Mouse (Mus musculus) neural tube, embryonic 13.5 days (tissue): ENCODE measurements at regions not wholly inside any gene's neighbourhood (a gene's known extent, or its start where the extent isn't known, plus 50 kb on each side); places are given as distances from the start of the nearest gene placed in this dataset.

Experiments used
- ATAC-seq: fragments of 200-750 bp; cut with Nextera tagmentation; 2 replicates; pipeline ENCODE4 v1.8.0; 2017; ENCODE audit warnings: low read depth, mild to moderate bottlenecking, moderate TSS enrichment, moderate library complexity
- H3K27ac ChIP-seq: fragments of 300-500 bp; sonication (generic); replicated peaks from 2 replicates; pipeline ENCODE4 v1.5.1; 2015; ENCODE audit warnings: moderate library complexity, mild to moderate bottlenecking, inconsistent platforms
- H3K27me3 ChIP-seq: fragments of 300-500 bp; sonication (generic); 2 replicates; pipeline ENCODE4 v1.6.1; 2015; ENCODE audit warnings: mild to moderate bottlenecking, inconsistent platforms
- H3K36me3 ChIP-seq: fragments of 300-500 bp; sonication (generic); 2 replicates; pipeline ENCODE4 v1.6.1; 2015; ENCODE audit warnings: mild to moderate bottlenecking, inconsistent platforms
- H3K4me1 ChIP-seq: fragments of 300-500 bp; sonication (generic); replicated peaks from 2 replicates; pipeline ENCODE4 v1.6.1; 2015; ENCODE audit warnings: inconsistent platforms
- H3K4me2 ChIP-seq: fragments of 300-500 bp; sonication (generic); 2 replicates; pipeline ENCODE4 v1.6.1; 2015; ENCODE audit warnings: inconsistent platforms, mild to moderate bottlenecking, moderate library complexity
- H3K4me3 ChIP-seq: fragments of 300-500 bp; sonication (generic); 2 replicates; pipeline ENCODE4 v1.5.1; 2015; ENCODE audit warnings: mild to moderate bottlenecking, inconsistent platforms
- H3K9ac ChIP-seq: fragments of 300-500 bp; sonication (generic); 2 replicates; pipeline ENCODE4 v1.6.1; 2015; ENCODE audit warnings: moderate library complexity, mild to moderate bottlenecking, inconsistent platforms
- H3K9me3 ChIP-seq: fragments of 300-500 bp; sonication (generic); 2 replicates; pipeline ENCODE4 v1.6.1; 2016; ENCODE audit warnings: inconsistent platforms
- WGBS: fragments of 180-500 bp; shearing (Covaris S2); methylation state at CpG from one replicate; pipeline ENCODE4 v1.1.7; 2015; 5-methylcytosine and 5-hydroxymethylcytosine counted together

GRCm38 (mm10) chr10:114956257-114956656 is 154.2 kb upstream of the Trhde start:
- no peak for ATAC-seq
- H3K4me3 ChIP-seq = no peak overlapping the region
- no peaks in the 10 kb centered on the region for H3K36me3 ChIP-seq
- 0 out of 2 replicates have a peak, but pooled peaks cover 3% of the 10 kb centered on the region for H3K4me1 ChIP-seq
- WGBS = 89% methylated on average over 6 of the region's 6 CpGs
- H3K4me2 ChIP-seq = no peak overlapping the region
- H3K27me3 ChIP-seq = no peaks in the 10 kb centered on the region
- H3K9ac ChIP-seq = no peak overlapping the region
- H3K9me3 ChIP-seq = no peaks in the 10 kb centered on the region
- H3K27ac ChIP-seq = no peak overlapping the region

- H3K9ac ChIP-seq = no peak overlapping the region
- ATAC-seq = no peak
These were observed 153.5 kb upstream of the Trhde start for GRCm38 (mm10) chr10:114955608-114956007.

GRCm38 (mm10) chr10:114953358-114953757 is 151.3 kb upstream of the Trhde start:
- ATAC-seq = peak; percentile 32
- WGBS = 29% methylated on average over 12 of the region's 12 CpGs
- H3K27me3 ChIP-seq = no peaks in the 10 kb centered on the region
- H3K9ac ChIP-seq = no peak overlapping the region
- H3K4me3 ChIP-seq = no peak overlapping the region
- no peaks in the 10 kb centered on the region for H3K36me3 ChIP-seq
- H3K27ac ChIP-seq = no peak overlapping the region
- 0 out of 2 replicates have a peak, but pooled peaks cover 3% of the 10 kb centered on the region for H3K4me1 ChIP-seq
- H3K4me2 ChIP-seq = peak overlapping the region; percentile 20; the same call in 1 of the 2 replicates
- no peaks in the 10 kb centered on the region for H3K9me3 ChIP-seq

More at GRCm38 (mm10) chr10:114955608-114956007, 153.5 kb upstream of the Trhde start:
- Histone ChIP-seq H3K4me3 (no peak overlapping the region), H3K27me3 (no peaks in the 10 kb centered on the region), H3K36me3 (no peaks in the 10 kb centered on the region), H3K4me1 (0 out of 2 replicates have a peak, but pooled peaks cover 3% of the 10 kb centered on the region), H3K27ac (no peak overlapping the region), H3K9me3 (no peaks in the 10 kb centered on the region), H3K4me2 (no peak overlapping the region)

GRCm38 (mm10) chr10:114949194-114949593 is 147.1 kb upstream of the Trhde start:
- Histone ChIP-seq H3K27me3 (no peaks in the 10 kb centered on the region), H3K4me1 (no peaks in the 10 kb centered on the region), H3K4me3 (no peak overlapping the region), H3K9me3 (no peaks in the 10 kb centered on the region), H3K4me2 (no peak overlapping the region), H3K9ac (no peak overlapping the region), H3K36me3 (no peaks in the 10 kb centered on the region), H3K27ac (no peak overlapping the region)
- ATAC-seq = no peak
- WGBS = 88% methylated on average over 6 of the region's 6 CpGs

- no peak for ATAC-seq
- H3K4me2 ChIP-seq = no peak overlapping the region
- H3K27ac ChIP-seq = no peak overlapping the region
- H3K9ac ChIP-seq = no peak overlapping the region
- H3K9me3 ChIP-seq = no peaks in the 10 kb centered on the region
- 82% methylated on average over 2 of the region's 2 CpGs for WGBS
- H3K4me1 ChIP-seq = no peaks in the 10 kb centered on the region
- no peak overlapping the region for H3K4me3 ChIP-seq
- H3K36me3 ChIP-seq = no peaks in the 10 kb centered on the region
- H3K27me3 ChIP-seq = no peaks in the 10 kb centered on the region
These were observed 122.6 kb upstream of the Trhde start for GRCm38 (mm10) chr10:114924746-114925145.

GRCm38 (mm10) chr10:114913971-114914370 is 111.9 kb upstream of the Trhde start:
- Histone ChIP-seq H3K27me3 (no peaks in the 10 kb centered on the region), H3K9ac (no peak overlapping the region), H3K36me3 (no peaks in the 10 kb centered on the region), H3K4me1 (no peaks in the 10 kb centered on the region), H3K27ac (no peak overlapping the region), H3K4me3 (no peak overlapping the region), H3K9me3 (no peaks in the 10 kb centered on the region), H3K4me2 (no peak overlapping the region)
- no peak for ATAC-seq
- 62% methylated on average over 3 of the region's 3 CpGs for WGBS

GRCm38 (mm10) chr10:114891916-114892315 is 89.8 kb upstream of the Trhde start:
- Histone ChIP-seq H3K4me1 (no peaks in the 10 kb centered on the region), H3K9me3 (no peaks in the 10 kb centered on the region), H3K27ac (no peak overlapping the region), H3K4me3 (no peak overlapping the region), H3K4me2 (no peak overlapping the region), H3K27me3 (no peaks in the 10 kb centered on the region), H3K9ac (no peak overlapping the region), H3K36me3 (no peaks in the 10 kb centered on the region)
- no peak for ATAC-seq
- 90% methylated on average over 2 of the region's 2 CpGs for WGBS

GRCm38 (mm10) chr10:114890726-114891430 is 88.8 kb upstream of the Trhde start:
- Histone ChIP-seq H3K9ac (no peak overlapping the region), H3K4me3 (no peak overlapping the region), H3K4me1 (no peaks in the 10 kb centered on the region), H3K9me3 (no peaks in the 10 kb centered on the region), H3K36me3 (no peaks in the 10 kb centered on the region), H3K27ac (no peak overlapping the region), H3K4me2 (no peak overlapping the region), H3K27me3 (no peaks in the 10 kb centered on the region)
- 87% methylated on average over 12 of the region's 12 CpGs for WGBS
- no peak for ATAC-seq

GRCm38 (mm10) chr10:114871201-114871600 is 69.1 kb upstream of the Trhde start:
- no peak overlapping the region for H3K4me2 ChIP-seq
- H3K9ac ChIP-seq = no peak overlapping the region
- H3K9me3 ChIP-seq = no peaks in the 10 kb centered on the region
- no peaks in the 10 kb centered on the region for H3K36me3 ChIP-seq
- no peak overlapping the region for H3K27ac ChIP-seq
- H3K4me1 ChIP-seq = no peaks in the 10 kb centered on the region
- ATAC-seq = no peak
- WGBS = 59% methylated on average over 2 of the region's 2 CpGs
- no peak overlapping the region for H3K4me3 ChIP-seq
- H3K27me3 ChIP-seq = no peaks in the 10 kb centered on the region

- Histone ChIP-seq H3K4me3 (no peak overlapping the region), H3K9me3 (no peaks in the 10 kb centered on the region), H3K36me3 (no peaks in the 10 kb centered on the region), H3K9ac (no peak overlapping the region), H3K4me1 (no peaks in the 10 kb centered on the region), H3K27ac (no peak overlapping the region), H3K4me2 (no peak overlapping the region), H3K27me3 (no peaks in the 10 kb centered on the region)
- WGBS = 65% methylated on average over 4 of the region's 4 CpGs
- no peak for ATAC-seq
These were observed 55.1 kb upstream of the Trhde start for GRCm38 (mm10) chr10:114857166-114857565.

- Histone ChIP-seq H3K9me3 (0 out of 2 replicates have a peak, but pooled peaks cover 8% of the 10 kb centered on the region), H3K27me3 (no peaks in the 10 kb centered on the region), H3K36me3 (no peaks in the 10 kb centered on the region), H3K4me1 (no peaks in the 10 kb centered on the region), H3K4me2 (no peak overlapping the region), H3K4me3 (no peak overlapping the region), H3K27ac (no peak overlapping the region), H3K9ac (no peak overlapping the region)
- ATAC-seq = no peak
These were observed 50.6 kb upstream of the Trhde start for GRCm38 (mm10) chr10:114852688-114853087.
